Mouse (Mus musculus) G1E (cell line): ENCODE measurements around the gene Cyb5r3.

ENCODE experiments used
- CTCF ChIP-seq: IDR thresholded peaks from 2 replicates; pipeline ENCODE4 v1.5.1; 2012; ENCODE audit warnings: low read depth, low read length, inconsistent platforms, mixed read lengths
- GATA1 ChIP-seq: IDR thresholded peaks from 2 replicates; pipeline ENCODE4 v1.6.1; 2012; ENCODE audit warnings: borderline replicate concordance, low read length, inconsistent platforms, mixed read lengths
- GATA2 ChIP-seq: IDR thresholded peaks from 2 replicates; pipeline ENCODE4 v1.6.1; 2012; ENCODE audit warnings: low read depth, low read length, inconsistent platforms, borderline replicate concordance
- POLR2AphosphoS5 ChIP-seq: IDR thresholded peaks from 2 replicates; pipeline ENCODE4 v1.6.1; 2012; ENCODE audit warnings: low read depth, low read length, inconsistent platforms; ENCODE audit not compliant: insufficient replicate concordance
- TAL1 ChIP-seq: conservative IDR thresholded peaks from 2 replicates; pipeline ENCODE4 v1.6.1; 2012; ENCODE audit warnings: low read depth, low read length, inconsistent platforms, mixed read lengths

DNA sequence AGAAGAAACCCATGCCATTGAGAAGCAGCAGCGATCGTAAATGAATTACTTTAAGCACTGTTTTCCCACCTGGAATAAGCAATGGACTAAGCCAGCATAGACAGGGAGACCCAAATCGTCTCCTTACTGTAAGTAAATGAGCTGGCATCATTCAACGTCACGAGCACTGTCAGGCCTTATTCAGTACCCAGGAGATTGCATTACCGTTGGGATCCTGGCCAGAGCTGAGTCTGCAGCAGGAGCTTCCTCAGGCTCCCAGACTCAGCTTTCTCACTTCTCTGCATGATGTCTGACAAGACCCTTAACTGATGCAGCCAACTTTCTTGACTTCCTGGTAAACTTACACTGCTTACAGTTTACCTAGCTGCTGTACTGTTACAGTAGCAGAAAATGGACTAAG lies 37.7 kb downstream of the Cyb5r3 start:
- TF ChIP-seq CTCF, result no peak
- no peak for TF ChIP-seq GATA1
- no peak for TF ChIP-seq GATA2
- no peak for TF ChIP-seq TAL1
- TF ChIP-seq POLR2AphosphoS5, result no peak
